Mouse (Mus musculus): ENCODE results near the gene Meis1.

Gene Meis1

DNA sequence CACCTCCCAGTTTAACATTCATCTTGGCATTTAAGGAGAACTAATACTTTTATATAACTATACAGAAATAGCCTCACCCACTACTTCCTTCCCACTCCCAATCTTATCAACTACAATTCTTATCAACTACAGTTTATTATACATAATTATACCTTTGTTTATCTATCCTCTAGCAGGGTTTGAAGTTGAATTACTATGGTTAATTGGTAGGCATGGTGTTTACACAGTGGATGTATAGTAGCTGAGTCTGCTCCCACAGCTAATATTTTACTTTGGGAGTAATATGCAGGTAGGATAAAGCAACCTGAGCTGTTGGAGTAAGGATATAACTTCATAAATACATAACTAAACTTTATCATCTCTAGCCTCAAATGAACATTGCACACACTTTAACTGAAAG lies 188.7 kb downstream of the Meis1 start:
- DNase-seq (ENCODE audit: low read depth, low spot score) = no peak

All from telencephalon, adult 2 months (tissue).